Mouse (Mus musculus): ENCODE measurements around the gene Ergic3.

DNA sequence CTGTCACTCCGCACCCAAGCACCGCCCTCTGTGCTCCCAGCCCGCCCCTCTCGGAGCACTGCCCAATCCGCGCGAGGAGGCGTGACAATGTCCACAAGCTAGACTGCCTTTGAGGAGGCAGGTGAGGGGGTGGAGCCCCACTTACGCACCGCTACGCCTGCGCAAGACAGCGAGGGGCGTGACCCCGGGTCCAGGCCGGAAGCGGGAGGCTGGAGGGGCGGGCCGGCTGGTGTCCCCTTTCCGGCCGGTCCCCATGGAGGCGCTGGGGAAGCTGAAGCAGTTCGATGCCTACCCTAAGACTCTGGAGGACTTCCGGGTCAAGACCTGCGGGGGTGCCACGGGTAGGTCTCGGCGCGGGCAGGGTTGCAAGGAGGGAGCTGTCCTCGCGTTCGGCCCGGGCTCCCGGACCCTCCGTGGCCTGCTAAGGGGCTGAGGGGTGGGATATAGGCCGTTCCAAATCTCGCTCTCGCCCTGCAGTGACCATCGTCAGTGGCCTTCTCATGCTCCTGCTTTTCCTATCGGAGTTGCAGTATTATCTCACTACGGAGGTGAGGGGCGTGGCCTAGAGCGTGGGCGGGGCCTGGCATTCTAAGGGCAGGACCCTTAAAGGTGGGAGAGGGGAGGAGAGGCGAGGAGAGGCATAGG is at the start of gene Ergic3, which contains the start of gene 6430550D23Rik:
- TF ChIP-seq CTCF (IDR thresholded peaks at IDR 0.05; ENCODE audit: borderline replicate concordance, insufficient read depth, low read length) (no peak), POLR2A (IDR thresholded peaks at IDR 0.05; ENCODE audit: low read depth, low read length) (peak; percentile 57)
